Mouse (Mus musculus) spleen, adult 2 months (tissue): ENCODE results near the gene Gm8011. TPM values are rescaled to one million over a fixed set of nuclear protein-coding genes. Genes with fewer than 3 reads are reported as not detected.
"Not testable (repeated sequence)": the region's sequence is repeated elsewhere in the genome, so short reads cannot be mapped to it uniquely, and the experiment has no call there.

Experiments used
- DNase-seq, 2 experiments: peaks; one replicate each; pipeline versions ENCODE4 v3.0.0 to v3.0.0-alpha.2; 2012 to 2021; ENCODE audit warnings: low spot score in 2 of 2, low read depth in 1 of 2
- H3K27ac ChIP-seq: fragments of 200-500 bp; 2 replicates; pipeline ENCODE4 v1.5.1; 2012; ENCODE audit warnings: low read length, inconsistent platforms; ENCODE audit not compliant: insufficient read depth
- H3K27me3 ChIP-seq: fragments of 200-500 bp; 2 replicates; pipeline ENCODE4 v1.6.1; 2012; ENCODE audit warnings: mild to moderate bottlenecking, moderate library complexity, low read length, inconsistent platforms; ENCODE audit not compliant: control insufficient read depth, insufficient read depth
- H3K36me3 ChIP-seq: fragments of 200-500 bp; 2 replicates; pipeline ENCODE4 v1.6.1; 2012; ENCODE audit warnings: mild to moderate bottlenecking, low read length, inconsistent platforms; ENCODE audit not compliant: control insufficient read depth, insufficient read depth
- H3K4me1 ChIP-seq: fragments of 200-500 bp; 2 replicates; pipeline ENCODE4 v1.6.1; 2011; ENCODE audit warnings: inconsistent platforms; ENCODE audit not compliant: control insufficient read depth, insufficient read depth, insufficient read length
- H3K4me3 ChIP-seq: fragments of 200-500 bp; 2 replicates; pipeline ENCODE4 v1.5.1; 2011; ENCODE audit warnings: mild to moderate bottlenecking, inconsistent platforms; ENCODE audit not compliant: insufficient read depth, insufficient read length; ENCODE audit errors: extremely low read depth
- WGBS: fragments of 180-500 bp; shearing (Covaris S2); methylation state at CpG from one replicate; pipeline ENCODE4 v1.1.7; 2018; 5-methylcytosine and 5-hydroxymethylcytosine counted together
- polyA plus RNA-seq: library from polyadenylated mRNA; depleted of rRNA; stranded (reverse); fragments of >200 nt; gene quantifications from 2 replicates; pipeline ENCODE4 v1.2.3, GENCODE M21; 2012; rRNA removed

The Gm8011 gene
- polyA plus RNA-seq, result not detected in 2 replicates

DNA sequence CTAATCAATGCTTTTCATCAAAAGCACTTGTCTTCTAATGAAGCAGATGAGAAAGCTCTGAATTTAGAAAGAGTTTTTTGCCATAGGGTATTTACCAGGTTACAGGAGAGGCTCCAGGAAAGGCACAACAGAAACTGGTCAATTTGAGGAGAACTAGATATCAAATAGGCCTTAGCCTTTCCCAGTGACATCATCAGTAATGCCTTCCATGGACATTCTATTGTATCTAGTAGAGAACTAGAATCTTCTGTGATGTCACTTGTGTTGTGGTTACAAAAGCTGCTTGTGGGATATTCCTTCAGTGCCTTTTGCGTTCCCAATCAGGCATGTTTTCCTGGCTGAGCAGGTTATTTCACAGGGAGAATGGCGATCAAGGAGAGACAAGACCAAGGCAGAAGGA is at the start of gene Gm8011:
Gm8011 (plus strand) TSS at position 301 of the 400 bp plus-strand sequence.
- not testable (repeated sequence) for H3K36me3 ChIP-seq, H3K27ac ChIP-seq, H3K4me3 ChIP-seq, DNase-seq, H3K4me1 ChIP-seq, H3K27me3 ChIP-seq
- WGBS, result 63% methylated on average over 2 of the region's 2 CpGs

DNA sequence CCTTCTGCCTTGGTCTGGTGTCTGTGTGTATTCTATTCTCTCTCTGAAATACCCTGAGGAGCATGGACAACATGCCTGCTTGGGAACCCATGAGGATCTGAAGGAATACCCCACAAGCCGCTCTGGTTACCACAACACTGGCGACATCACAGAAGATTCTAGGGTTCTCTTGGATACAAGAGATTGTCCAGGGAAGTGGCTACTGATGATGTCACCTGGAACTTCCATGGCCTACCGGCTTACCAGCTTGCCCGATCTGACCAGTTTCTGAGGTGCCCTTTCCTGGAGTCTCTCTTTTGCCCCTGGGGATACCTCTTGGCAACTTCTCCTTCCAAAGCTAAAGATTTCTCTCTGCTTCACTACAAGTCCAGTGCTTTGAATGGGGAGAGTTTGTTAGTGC is 24.1 kb upstream of the Gm8011 start, which contains the start of gene Gm8005:
Gm8005 (minus strand) TSS at position 101 of the 400 bp plus-strand sequence.
- not testable (repeated sequence) for H3K4me1 ChIP-seq, H3K27me3 ChIP-seq, H3K27ac ChIP-seq, DNase-seq, H3K36me3 ChIP-seq, H3K4me3 ChIP-seq
- WGBS, result 95% methylated on average over 2 of the region's 4 CpGs

DNA sequence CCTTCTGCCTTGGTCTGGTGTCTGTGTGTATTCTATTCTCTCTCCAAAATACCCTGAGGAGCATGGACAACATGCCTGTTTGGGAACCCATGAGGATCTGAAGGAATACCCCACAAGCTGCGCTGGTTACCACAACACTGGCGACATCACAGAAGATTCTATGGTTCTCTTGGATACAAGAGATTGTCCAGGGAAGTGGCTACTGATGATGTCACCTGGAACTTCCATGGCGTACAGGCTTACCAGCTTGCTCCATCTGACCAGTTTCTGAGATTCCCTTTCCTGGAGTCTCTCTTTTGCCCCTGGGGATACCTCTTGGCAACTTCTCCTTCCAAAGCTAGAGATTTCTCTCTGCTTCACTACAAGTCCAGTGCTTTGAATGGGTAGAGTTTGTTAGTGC is 38.6 kb downstream of the Gm8011 start, which contains the start of gene Gm8020:
Gm8020 (minus strand) TSS at position 101 of the 400 bp plus-strand sequence.
- DNase-seq, H3K4me1 ChIP-seq: not testable (repeated sequence)

More for the DNA sequence above, 38.6 kb downstream of the Gm8011 start, which contains the start of gene Gm8020:
- H3K27ac ChIP-seq, H3K36me3 ChIP-seq, H3K4me3 ChIP-seq, H3K27me3 ChIP-seq: not testable (repeated sequence)
- 93% methylated on average over 2 of the region's 3 CpGs for WGBS

Other genes starting within 250 kb of the Gm8011 start
- gene Gm17026, start 203.8 kb upstream of the Gm8011 start, polyA plus RNA-seq, result not detected in 2 replicates
- gene Gm9611, start 166.5 kb upstream of the Gm8011 start, polyA plus RNA-seq, result not detected in 2 replicates
- not detected in 2 replicates for gene Gm7995, start 153.7 kb upstream of the Gm8011 start, polyA plus RNA-seq
- gene Gm8005, start 24.2 kb upstream of the Gm8011 start, polyA plus RNA-seq, result not detected in 2 replicates
- gene Gm8020, start 38.5 kb downstream of the Gm8011 start, polyA plus RNA-seq, result not detected in 2 replicates
- gene Gm8024, start 60.4 kb downstream of the Gm8011 start, polyA plus RNA-seq, result not detected in 2 replicates
- gene Gm17124, start 136.0 kb downstream of the Gm8011 start, polyA plus RNA-seq, result not detected in 2 replicates
- not detected in 2 replicates for gene Gm3633, start 178.0 kb downstream of the Gm8011 start, polyA plus RNA-seq
- gene Gm10378, start 192.1 kb downstream of the Gm8011 start, polyA plus RNA-seq, result not detected in 2 replicates